Mouse (Mus musculus) olfactory bulb, adult 2 months (tissue): Measurements from ENCODE around the gene Abhd4.

Source experiments
- CTCF ChIP-seq: fragments of 200-500 bp; IDR thresholded peaks from 2 replicates; pipeline ENCODE4 v1.5.1; 2012; ENCODE audit warnings: low read depth, mild to moderate bottlenecking, low read length, moderate library complexity; ENCODE audit not compliant: insufficient read depth
- POLR2A ChIP-seq: fragments of 200-500 bp; IDR thresholded peaks from 2 replicates; pipeline ENCODE4 v1.6.1; 2012; ENCODE audit warnings: mild to moderate bottlenecking, low read depth, low read length, moderate library complexity; ENCODE audit not compliant: insufficient read depth

GRCm38 (mm10) chr14:54267966-54268365 lies 14.0 kb downstream of the Abhd4 start:
- TF ChIP-seq POLR2A = no peak
- TF ChIP-seq CTCF = no peak
